Mouse (Mus musculus) kidney, adult 2 months (tissue): ENCODE measurements around the gene Spata33.

Experiments
- CTCF ChIP-seq: fragments of 200-500 bp; conservative IDR thresholded peaks from 2 replicates; pipeline ENCODE4 v1.5.1; 2011; ENCODE audit warnings: low read depth, mild to moderate bottlenecking, control low read depth, low read length, moderate library complexity, mixed read lengths; ENCODE audit not compliant: insufficient read depth, insufficient read length
- POLR2A ChIP-seq: fragments of 200-500 bp; IDR thresholded peaks from one replicate; pipeline ENCODE4 v1.6.1; 2011; ENCODE audit warnings: low read depth, low read length, control low read depth

DNA sequence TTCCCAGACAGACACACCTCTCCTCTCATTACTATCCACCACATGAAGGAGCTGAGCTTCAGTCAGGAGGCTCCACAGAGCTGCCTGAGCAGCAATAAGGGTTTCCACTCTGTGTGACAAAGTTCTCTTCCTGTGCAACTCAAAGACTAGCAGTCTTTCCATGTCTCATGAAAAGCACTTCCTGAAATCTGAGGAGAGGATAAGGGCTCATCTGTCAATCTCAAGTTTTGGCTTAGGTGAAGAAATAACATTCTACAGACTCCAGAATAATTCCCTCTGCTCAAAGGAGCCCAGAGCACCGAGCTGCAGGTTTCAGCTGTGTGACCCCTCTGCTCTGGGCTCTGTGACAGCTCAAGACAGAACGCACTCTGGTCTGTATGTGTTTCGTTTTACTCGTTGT, 40.3 kb downstream of the Spata33 start:
- no peak for TF ChIP-seq CTCF
- no peak for TF ChIP-seq POLR2A
